Mouse (Mus musculus) lung, embryonic 14.5 days (tissue): ENCODE data around the gene Dap. TPM values are rescaled to one million over a fixed set of nuclear protein-coding genes. Genes with fewer than 3 reads are reported as not detected.

ENCODE experiments used
- ATAC-seq: fragments of 200-750 bp; cut with Nextera tagmentation; 2 replicates; pipeline ENCODE4 v1.8.0; 2017; ENCODE audit warnings: mild to moderate bottlenecking, moderate TSS enrichment, moderate library complexity; ENCODE audit not compliant: insufficient read depth
- DNase-seq: peaks from one replicate; pipeline ENCODE4 v3.0.0-alpha.2; 2015
- H3K27ac ChIP-seq: fragments of 300-500 bp; sonication (generic); 2 replicates; pipeline ENCODE4 v1.5.1; 2014; ENCODE audit warnings: low read depth, mild to moderate bottlenecking, moderate library complexity
- H3K27me3 ChIP-seq: fragments of 300-500 bp; sonication (generic); 2 replicates; pipeline ENCODE4 v1.6.1; 2014; ENCODE audit warnings: low read length, control low read depth; ENCODE audit not compliant: insufficient read depth
- H3K36me3 ChIP-seq: fragments of 300-500 bp; sonication (generic); 2 replicates; pipeline ENCODE4 v1.6.1; 2014; ENCODE audit warnings: control low read depth; ENCODE audit not compliant: insufficient read depth
- H3K4me1 ChIP-seq: fragments of 300-500 bp; sonication (generic); 2 replicates; pipeline ENCODE4 v1.6.1; 2014; ENCODE audit warnings: antibody characterized with exemption, control low read depth; ENCODE audit not compliant: insufficient read depth
- H3K4me2 ChIP-seq: fragments of 300-500 bp; sonication (generic); 2 replicates; pipeline ENCODE4 v1.6.1; 2014; ENCODE audit warnings: mild to moderate bottlenecking
- H3K4me3 ChIP-seq: fragments of 300-500 bp; sonication (generic); 2 replicates; pipeline ENCODE4 v1.5.1; 2014; ENCODE audit warnings: low read depth, low read length
- H3K9ac ChIP-seq: fragments of 300-500 bp; sonication (generic); 2 replicates; pipeline ENCODE4 v1.6.1; 2014
- H3K9me3 ChIP-seq: fragments of 300-500 bp; sonication (generic); 2 replicates; pipeline ENCODE4 v1.6.1; 2016; ENCODE audit warnings: low read depth, low read length, control low read depth
- CTCF ChIP-seq: IDR thresholded peaks from 2 replicates; pipeline ENCODE4 v1.5.1; 2016; ENCODE audit warnings: antibody characterized with exemption, low read depth
- WGBS: fragments of 180-500 bp; shearing (Covaris S2); extraction: QIAGEN DNeasy Blood & Tissue Kit; methylation state at CpG from one replicate; pipeline ENCODE4 v1.1.7; 2014; 5-methylcytosine and 5-hydroxymethylcytosine counted together
- polyA plus RNA-seq: library from polyadenylated mRNA; unstranded; fragments of >200 nt; fragmentation: Nextera tagmentation; extraction: Ambion mirVana; gene quantifications from 2 replicates; pipeline ENCODE4 v1.2.1, GENCODE M21; 2014

The Dap gene
- polyA plus RNA-seq, 1 experiment from 2014 or later = 97.1 TPM

DNA sequence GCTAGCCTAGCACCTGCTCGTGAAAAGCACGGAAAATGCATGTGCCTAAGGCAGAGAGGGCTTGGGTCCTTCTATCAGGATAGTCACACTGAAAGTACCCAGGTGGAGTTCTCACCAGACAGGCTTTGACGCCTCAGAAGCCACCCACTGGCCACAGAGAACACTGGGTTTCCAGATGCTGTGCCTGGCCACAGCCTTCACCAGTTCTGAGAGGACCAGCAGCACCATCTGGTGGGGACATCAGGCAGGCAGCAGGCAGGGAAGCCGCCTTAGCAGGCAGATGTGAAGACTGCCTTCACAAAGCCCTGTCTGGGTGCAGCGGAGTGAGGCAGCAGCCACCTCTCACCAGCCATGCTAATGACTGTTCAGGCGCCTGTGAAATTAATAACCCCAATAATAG is 40.7 kb downstream of the Dap start:
- no peaks in the 10 kb centered on the region for H3K9me3 ChIP-seq
- no peaks in the 10 kb centered on the region for H3K4me1 ChIP-seq
- no peaks in the 10 kb centered on the region for H3K36me3 ChIP-seq
- peak; percentile 96 for TF ChIP-seq CTCF
- WGBS = 31% methylated on average over 6 of the region's 6 CpGs
- no peaks in the 10 kb centered on the region for H3K27me3 ChIP-seq
- DNase-seq (peak; percentile 86), ATAC-seq (peak; percentile 85)
- H3K4me3 ChIP-seq = no peak overlapping the region
- H3K4me2 ChIP-seq = no peak overlapping the region
- H3K27ac ChIP-seq = no peak overlapping the region
- no peak overlapping the region for H3K9ac ChIP-seq

DNA sequence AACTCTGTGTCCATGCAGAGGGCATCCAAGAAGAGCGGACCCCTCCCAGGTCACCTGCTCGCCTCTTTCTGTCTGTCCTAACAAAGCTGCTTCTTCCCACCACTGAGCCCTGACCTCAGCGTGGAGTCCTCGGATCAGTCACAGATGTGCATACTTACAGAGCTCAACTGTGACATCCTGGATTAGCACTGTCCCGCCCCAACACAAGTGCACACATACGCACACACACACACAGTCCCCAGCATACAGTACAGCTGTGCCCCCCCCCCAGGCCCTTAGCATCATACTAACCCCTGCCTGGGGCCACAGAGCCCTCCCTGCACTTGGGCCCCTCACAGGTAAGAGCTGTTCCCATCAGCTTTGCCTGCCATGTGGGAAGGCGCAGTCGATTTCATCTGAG is 41.3 kb downstream of the Dap start:
- DNase-seq (no peak), ATAC-seq (peak; percentile 22; the same call in 1 of the 2 replicates)
- Histone ChIP-seq H3K27me3 (no peaks in the 10 kb centered on the region), H3K9me3 (no peaks in the 10 kb centered on the region), H3K4me1 (no peaks in the 10 kb centered on the region), H3K4me3 (no peak overlapping the region), H3K9ac (no peak overlapping the region), H3K4me2 (no peak overlapping the region), H3K27ac (no peak overlapping the region), H3K36me3 (no peaks in the 10 kb centered on the region)
- no peak for TF ChIP-seq CTCF
- 90% methylated on average over 8 of the region's 8 CpGs for WGBS

DNA sequence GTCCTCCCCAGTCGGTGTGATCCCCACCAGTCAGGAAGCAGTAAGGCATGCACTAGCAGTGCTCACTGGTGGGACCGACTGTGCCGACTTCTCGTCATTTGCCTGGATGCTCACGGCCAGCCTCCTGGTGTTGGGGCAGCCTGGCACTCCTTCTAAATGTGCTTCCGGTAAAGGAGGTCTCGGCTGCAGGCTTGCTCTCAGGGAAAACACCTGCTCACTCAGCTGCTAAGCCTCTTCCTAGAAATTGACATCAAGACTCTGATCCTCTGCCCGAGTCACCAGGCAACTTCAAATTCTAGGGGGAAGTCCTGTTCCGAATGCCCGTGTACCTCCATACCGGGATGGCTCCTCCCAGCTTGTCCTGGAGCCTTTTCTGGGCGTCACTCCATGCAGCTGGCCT is 41.7 kb downstream of the Dap start:
- Histone ChIP-seq H3K9ac (no peak overlapping the region), H3K27ac (no peak overlapping the region), H3K4me2 (no peak overlapping the region), H3K27me3 (no peaks in the 10 kb centered on the region), H3K4me3 (no peak overlapping the region), H3K36me3 (no peaks in the 10 kb centered on the region), H3K9me3 (no peaks in the 10 kb centered on the region), H3K4me1 (no peaks in the 10 kb centered on the region)
- DNase-seq (no peak), ATAC-seq (no peak)
- WGBS = 87% methylated on average over 12 of the region's 12 CpGs
- no peak for TF ChIP-seq CTCF

DNA sequence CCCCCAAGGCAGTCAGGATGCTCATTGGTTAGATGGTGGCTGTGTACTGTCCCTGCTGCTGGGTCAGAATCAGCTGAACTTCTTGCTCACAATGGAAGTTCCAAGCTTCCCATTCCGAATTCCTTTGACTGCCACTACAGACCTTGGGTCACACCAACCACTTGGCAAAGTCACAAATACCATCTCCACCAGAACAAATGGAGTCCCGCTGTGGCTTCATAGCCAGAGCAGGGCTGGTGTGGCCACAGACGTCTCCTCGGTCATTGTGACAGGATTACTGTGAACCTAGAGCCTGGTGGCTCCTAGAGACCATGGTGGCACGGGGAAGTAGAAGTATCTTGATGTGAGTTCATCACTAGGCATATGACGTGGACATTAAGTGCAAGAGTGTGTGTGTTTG is 44.0 kb downstream of the Dap start:
- H3K4me1 ChIP-seq = no peaks in the 10 kb centered on the region
- H3K4me2 ChIP-seq = no peak overlapping the region
- no peak for ATAC-seq
- no peak for TF ChIP-seq CTCF
- H3K9me3 ChIP-seq = no peaks in the 10 kb centered on the region
- H3K9ac ChIP-seq = no peak overlapping the region
- no peak for DNase-seq
- H3K4me3 ChIP-seq = no peak overlapping the region
- 0 out of 2 replicates have a peak, but pooled peaks cover 3% of the 10 kb centered on the region for H3K36me3 ChIP-seq
- no peaks in the 10 kb centered on the region for H3K27me3 ChIP-seq
- no peak overlapping the region for H3K27ac ChIP-seq
- 80% methylated on average over 6 of the region's 6 CpGs for WGBS

DNA sequence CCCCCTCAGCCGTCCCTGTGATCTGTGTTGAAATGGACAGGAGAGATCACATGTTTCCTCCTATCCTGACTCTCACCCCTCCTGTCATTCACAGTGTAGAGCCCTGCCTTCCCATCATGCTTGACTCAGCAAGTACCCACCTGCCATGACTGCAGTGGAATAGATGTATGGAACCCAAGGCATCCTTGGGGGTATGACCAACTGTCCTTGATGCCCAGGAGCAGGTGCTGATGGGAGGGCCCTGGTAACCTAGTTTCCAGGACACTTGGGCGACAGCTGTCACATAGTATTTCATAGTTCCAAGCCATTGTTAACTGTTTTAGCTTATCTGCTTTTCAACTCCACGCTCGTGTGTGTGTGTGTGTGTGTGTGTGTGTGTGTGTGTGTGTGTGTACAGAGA is 45.4 kb downstream of the Dap start:
- no peak for ATAC-seq
- TF ChIP-seq CTCF = no peak
- Histone ChIP-seq H3K9ac (no peak overlapping the region), H3K4me2 (no peak overlapping the region), H3K36me3 (peaks cover 13% of the 10 kb centered on the region; the same call in 1 of the 2 replicates), H3K27ac (no peak overlapping the region), H3K4me3 (no peak overlapping the region), H3K4me1 (no peaks in the 10 kb centered on the region), H3K27me3 (no peaks in the 10 kb centered on the region), H3K9me3 (no peaks in the 10 kb centered on the region)
- DNase-seq = no peak
- 74% methylated on average over 4 of the region's 4 CpGs for WGBS

DNA sequence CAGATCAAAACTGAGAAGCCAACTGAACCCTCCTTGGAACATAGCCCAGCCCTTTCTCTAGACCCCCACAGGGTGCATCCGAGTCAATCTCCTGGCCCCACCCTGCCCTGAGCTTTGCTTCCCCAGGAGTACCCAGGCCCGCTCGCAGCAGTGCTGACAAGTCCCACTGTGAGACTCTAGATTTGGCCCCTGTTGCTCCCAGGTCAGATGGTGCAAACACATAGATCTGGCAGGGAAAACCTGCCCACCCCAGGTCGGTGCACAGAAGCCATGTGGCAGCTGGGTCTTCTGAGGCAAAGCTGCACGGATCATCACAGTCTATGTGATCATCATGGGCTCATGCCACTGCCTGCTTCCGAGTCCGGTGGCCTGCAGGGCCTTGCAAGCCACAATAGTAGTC is 48.6 kb downstream of the Dap start:
- no peak overlapping the region for H3K4me3 ChIP-seq
- H3K27ac ChIP-seq = no peak overlapping the region
- H3K36me3 ChIP-seq = peaks cover 17% of the 10 kb centered on the region; the same call in 1 of the 2 replicates
- 70% methylated on average over 7 of the region's 7 CpGs for WGBS
- H3K4me2 ChIP-seq = no peak overlapping the region
- DNase-seq = no peak
- H3K9me3 ChIP-seq = no peaks in the 10 kb centered on the region
- no peak for ATAC-seq
- H3K27me3 ChIP-seq = no peaks in the 10 kb centered on the region
- TF ChIP-seq CTCF = no peak
- no peaks in the 10 kb centered on the region for H3K4me1 ChIP-seq
- H3K9ac ChIP-seq = no peak overlapping the region

DNA sequence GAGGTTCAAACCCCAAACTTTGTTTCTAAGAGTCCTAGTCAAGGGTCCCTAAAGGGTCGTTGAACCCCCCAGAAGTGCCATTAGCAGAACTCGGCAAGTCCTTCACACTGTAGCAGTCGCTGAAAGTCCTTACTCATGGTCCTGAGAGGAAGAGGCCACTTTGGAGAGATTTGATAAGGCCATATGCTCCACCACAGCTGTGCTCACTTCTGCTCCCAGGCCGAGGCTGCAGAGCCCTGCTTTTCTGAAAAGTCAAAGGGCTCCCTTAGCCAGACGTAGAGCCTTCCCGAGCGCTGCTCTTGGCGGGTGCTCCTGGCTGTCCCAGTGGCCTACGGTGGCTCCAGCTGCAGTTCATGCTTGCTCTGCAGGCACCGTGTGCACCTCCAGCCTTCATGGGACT is 49.4 kb downstream of the Dap start:
- no peak for TF ChIP-seq CTCF
- Histone ChIP-seq H3K4me1 (no peaks in the 10 kb centered on the region), H3K4me3 (no peak overlapping the region), H3K9ac (no peak overlapping the region), H3K4me2 (no peak overlapping the region), H3K27me3 (no peaks in the 10 kb centered on the region), H3K9me3 (no peaks in the 10 kb centered on the region), H3K27ac (no peak overlapping the region), H3K36me3 (peaks cover 17% of the 10 kb centered on the region; the same call in 1 of the 2 replicates)
- WGBS = 45% methylated on average over 10 of the region's 10 CpGs
- ATAC-seq (no peak), DNase-seq (no peak)

DNA sequence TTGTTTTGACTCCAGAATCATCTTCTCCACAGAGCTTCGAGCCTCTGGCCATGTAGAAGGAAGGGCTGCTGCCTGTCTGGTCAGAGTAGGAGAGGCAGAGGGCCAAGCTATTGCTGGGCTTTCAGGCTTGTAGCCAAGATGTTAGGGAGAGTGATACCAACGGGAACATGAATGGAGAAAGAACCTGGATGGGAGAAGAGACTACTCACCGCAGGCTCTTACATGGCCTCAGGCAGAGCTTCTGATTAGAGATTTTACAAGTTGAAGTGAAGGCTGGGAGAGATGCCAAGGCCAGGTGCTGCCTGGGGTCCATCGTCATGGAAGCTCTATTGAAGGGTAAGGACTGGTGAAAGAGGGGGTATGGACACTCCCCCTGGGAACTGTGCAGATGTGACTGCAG is 54.0 kb downstream of the Dap start:
- H3K27ac ChIP-seq = no peak overlapping the region

More for the DNA sequence above, 54.0 kb downstream of the Dap start:
- WGBS = 58% methylated on average over 4 of the region's 4 CpGs
- ATAC-seq = no peak
- no peak for TF ChIP-seq CTCF
- Histone ChIP-seq H3K4me2 (no peak overlapping the region), H3K36me3 (peaks cover 15% of the 10 kb centered on the region; the same call in 1 of the 2 replicates), H3K9ac (no peak overlapping the region), H3K4me3 (no peak overlapping the region), H3K27me3 (no peaks in the 10 kb centered on the region), H3K9me3 (no peaks in the 10 kb centered on the region), H3K4me1 (no peaks in the 10 kb centered on the region; the same call in 1 of the 2 replicates)
- peak; percentile 23 for DNase-seq
